Mouse (Mus musculus) kidney, adult 9 months (tissue): ENCODE measurements around the gene Emd.
A peak's percentile ranks its signal among the peaks of the same experiment; 100 is the strongest.
"Not testable (repeated sequence)": the region's sequence is repeated elsewhere in the genome, so short reads cannot be mapped to it uniquely, and the experiment has no call there.

ENCODE experiments used
- DNase-seq: peaks from one replicate; pipeline ENCODE4 v3.0.0; 2022

Emd gene

GRCm38 (mm10) chrX:74254153-74254887 lies at the start of gene Emd:
TSS of gene Emd (plus strand) at chrX:74254687.
- peak; percentile 95 for DNase-seq

GRCm38 (mm10) chrX:74218496-74218895 lies 36.0 kb upstream of the Emd start:
- no peak for DNase-seq

GRCm38 (mm10) chrX:74219449-74219848 lies 35.0 kb upstream of the Emd start:
- no peak for DNase-seq

GRCm38 (mm10) chrX:74220099-74220498 lies 34.4 kb upstream of the Emd start:
- DNase-seq, result not testable (repeated sequence)

- DNase-seq, result no peak
These were observed 24.4 kb upstream of the Emd start for GRCm38 (mm10) chrX:74230038-74230437.

GRCm38 (mm10) chrX:74233196-74233595 lies 21.3 kb upstream of the Emd start:
- DNase-seq, result no peak

- no peak for DNase-seq
These were observed 14.2 kb upstream of the Emd start for GRCm38 (mm10) chrX:74240332-74240731.

- DNase-seq, result peak; percentile 11
These were observed 11.1 kb upstream of the Emd start for GRCm38 (mm10) chrX:74243396-74243795.

GRCm38 (mm10) chrX:74243807-74244206 lies 10.7 kb upstream of the Emd start:
- peak; percentile 10 for DNase-seq

GRCm38 (mm10) chrX:74244614-74245083 lies 9.8 kb upstream of the Emd start:
- DNase-seq, result peak; percentile 56

- no peak for DNase-seq
These were observed 9.4 kb upstream of the Emd start for GRCm38 (mm10) chrX:74245107-74245506.

GRCm38 (mm10) chrX:74245687-74246086 lies 8.8 kb upstream of the Emd start:
- peak; percentile 66 for DNase-seq

GRCm38 (mm10) chrX:74246213-74246681 lies 8.2 kb upstream of the Emd start:
- peak; percentile 92 for DNase-seq

GRCm38 (mm10) chrX:74246693-74247092 lies 7.8 kb upstream of the Emd start:
- no peak for DNase-seq

- DNase-seq, result peak; percentile 66
These were observed 5.8 kb upstream of the Emd start for GRCm38 (mm10) chrX:74248651-74249050.

GRCm38 (mm10) chrX:74249615-74250014 lies 4.9 kb upstream of the Emd start, which contains the start of gene Flna:
TSS of gene Flna (minus strand) at chrX:74249820.
- peak; percentile 63 for DNase-seq

- no peak for DNase-seq
These were observed 540 bp downstream of the Emd start for GRCm38 (mm10) chrX:74254888-74255565.

GRCm38 (mm10) chrX:74257746-74258145 lies 3.3 kb downstream of the Emd start:
- DNase-seq, result no peak

- no peak for DNase-seq
These were observed 15.2 kb downstream of the Emd start for GRCm38 (mm10) chrX:74269736-74270061.

GRCm38 (mm10) chrX:74270062-74270901 lies 15.8 kb downstream of the Emd start, which contains the start of gene Rpl10:
TSS of gene Rpl10 (plus strand) at chrX:74270812.
- peak; percentile 97 for DNase-seq

GRCm38 (mm10) chrX:74270902-74271551 lies 16.5 kb downstream of the Emd start:
- peak; percentile 50 for DNase-seq
